Mouse (Mus musculus): ENCODE data around the gene Haus7.

GRCm38 (mm10) chrX:73468752-73469151 lies 9.9 kb upstream of the Haus7 start:
- TF ChIP-seq USF1 (IDR thresholded peaks at IDR 0.05; ENCODE audit: low read depth, low read length), result no peak
- TF ChIP-seq MAFK (IDR thresholded peaks at IDR 0.05; ENCODE audit: insufficient replicate concordance, low read length), result no peak
- TF ChIP-seq POLR2A (IDR thresholded peaks at IDR 0.05; ENCODE audit: low read depth, low read length), result no peak
- TF ChIP-seq TCF12 (IDR thresholded peaks at IDR 0.05; ENCODE audit: low read depth, low read length), result no peak
- no peak for TF ChIP-seq ZC3H11A (IDR thresholded peaks at IDR 0.05; ENCODE audit: low read depth, low read length)
- no peak for TF ChIP-seq JUND (conservative IDR thresholded peaks at IDR 0.05; ENCODE audit: low read depth, low read length)
- TF ChIP-seq MAX (IDR thresholded peaks at IDR 0.05; ENCODE audit: low read length), result no peak
- no peak for TF ChIP-seq MXI1 (IDR thresholded peaks at IDR 0.05; ENCODE audit: low read depth, low read length)
- no peak for TF ChIP-seq CHD2 (IDR thresholded peaks at IDR 0.05; ENCODE audit: low read length)
- TF ChIP-seq UBTF (IDR thresholded peaks at IDR 0.05; ENCODE audit: low read depth, low read length), result no peak
- TF ChIP-seq IRF4 (IDR thresholded peaks at IDR 0.05; ENCODE audit: low read depth, low read length), result no peak
- no peak for TF ChIP-seq CTCF (conservative IDR thresholded peaks at IDR 0.05 in 1 of 2, IDR thresholded peaks at IDR 0.05 in 1 of 2; ENCODE audit: low read depth in 2 of 2, low read length in 2 of 2)
- TF ChIP-seq PAX5 (IDR thresholded peaks at IDR 0.05; ENCODE audit: low read length), result no peak

All from CH12.LX (cell line).